Mouse (Mus musculus): Measurements from ENCODE around the gene Spint2. TPM values are rescaled to one million over a fixed set of nuclear protein-coding genes. Genes with fewer than 3 reads are reported as not detected.
"Not testable (repeated sequence)": the region's sequence is repeated elsewhere in the genome, so short reads cannot be mapped to it uniquely, and the experiment has no call there.

The Spint2 gene
- total RNA-seq, 4 experiments from 2014 or later, result 47.3 to 54.5 (median 53.2) TPM

DNA sequence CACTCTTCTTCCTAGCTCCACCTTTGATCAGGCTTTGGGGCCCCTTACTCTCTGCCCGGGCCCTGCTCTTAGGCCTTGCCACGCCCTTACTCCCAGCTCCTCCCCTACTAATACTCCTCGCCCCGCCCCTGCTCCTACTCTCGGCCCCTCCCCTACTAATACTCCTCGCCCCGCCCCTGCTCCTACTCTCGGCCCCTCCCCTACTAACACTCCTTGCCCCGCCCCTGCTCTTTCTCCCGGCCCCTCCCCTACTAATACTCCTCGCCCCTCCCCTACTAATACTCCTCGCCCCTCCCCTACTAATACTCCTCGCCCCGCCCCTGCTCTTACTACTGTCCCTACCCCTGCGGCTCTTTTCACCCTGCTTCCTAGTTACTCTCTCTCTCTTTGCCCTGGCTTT, 70.7 kb downstream of the Spint2 start:
- DNase-seq (ENCODE audit: low spot score), result not testable (repeated sequence)

Other genes starting within 250 kb of the Spint2 start
- 1 to 10 TPM in 2 of 4 experiments, under 1 TPM in 2; 0.79 to 1.5 (median 0.92) TPM for gene Ryr1, start 156.7 kb downstream of the Spint2 start, total RNA-seq (2022)
- gene Rasgrp4, start 147.1 kb downstream of the Spint2 start, total RNA-seq (2022), result 1 to 10 TPM in 3 of 4 experiments, under 1 TPM in 1; 1.00 to 1.5 (median 1.2) TPM
- 10 to 100 TPM; 10.4 to 12.6 (median 10.8) TPM for gene Fam98c, start 125.7 kb downstream of the Spint2 start, total RNA-seq (2022)
- under 1 TPM in 3 of 4 experiments, not detected in 1; 0.14 to 0.37 (median 0.28) TPM for gene Ggn, start 111.7 kb downstream of the Spint2 start, total RNA-seq (2022)
- under 1 TPM; 0.23 to 0.75 (median 0.52) TPM for gene Spred3, start 111.5 kb downstream of the Spint2 start, total RNA-seq (2022)
- 100 to 1,000 TPM; 116 to 132 (median 121) TPM for gene Psmd8, start 101.2 kb downstream of the Spint2 start, total RNA-seq (2022)
- gene Catsperg1, start 67.9 kb downstream of the Spint2 start, total RNA-seq (2022), result under 1 TPM in 3 of 4 experiments, not detected in 1; 0.24 to 0.34 (median 0.25) TPM
- gene Kcnk6, start 49.4 kb downstream of the Spint2 start, total RNA-seq (2022), result 1 to 10 TPM; 1.5 to 2.3 (median 2.0) TPM
- gene Yif1b, start 43.6 kb downstream of the Spint2 start, total RNA-seq (2022), result 10 to 100 TPM; 66.2 to 78.1 (median 70.0) TPM
- gene 2200002D01Rik, start 33.4 kb downstream of the Spint2 start, total RNA-seq (2022), result 1 to 10 TPM; 1.7 to 3.9 (median 2.6) TPM
- 10 to 100 TPM in 1 of 4 experiments, 1 to 10 TPM in 3; 5.4 to 10.1 (median 7.1) TPM for gene Ppp1r14a, start 7.4 kb upstream of the Spint2 start, total RNA-seq (2022)
- gene Dpf1, start 22.0 kb upstream of the Spint2 start, total RNA-seq (2022), result under 1 TPM in 3 of 4 experiments, not detected in 1; 0.13 to 0.23 (median 0.22) TPM
- gene Sipa1l3, start 236.7 kb upstream of the Spint2 start, total RNA-seq (2022), result 10 to 100 TPM in 1 of 4 experiments, 1 to 10 TPM in 3; 6.8 to 10.3 (median 8.2) TPM